Mouse (Mus musculus) ES-Bruce4 (cell line): Measurements from ENCODE around the gene Nacc1. TPM values are rescaled to one million over a fixed set of nuclear protein-coding genes. Genes with fewer than 3 reads are reported as not detected.

ENCODE experiments used
- H3K27ac ChIP-seq: 2 replicates; pipeline ENCODE4 v1.5.1; 2012; ENCODE audit warnings: low read length, inconsistent platforms; ENCODE audit not compliant: insufficient read depth
- H3K27me3 ChIP-seq: 2 replicates; pipeline ENCODE4 v1.6.1; 2012; ENCODE audit warnings: mild to moderate bottlenecking, low read length, inconsistent platforms; ENCODE audit not compliant: control insufficient read depth, poor library complexity, insufficient read depth, severe bottlenecking
- H3K36me3 ChIP-seq: 2 replicates; pipeline ENCODE4 v1.6.1; 2012; ENCODE audit warnings: inconsistent platforms, mild to moderate bottlenecking, low read length, moderate library complexity; ENCODE audit not compliant: control insufficient read depth, poor library complexity, insufficient read depth, severe bottlenecking
- H3K4me1 ChIP-seq: one replicate; pipeline ENCODE4 v1.8.1; 2011; ENCODE audit warnings: low read length; ENCODE audit not compliant: control insufficient read depth, insufficient read depth
- H3K4me3 ChIP-seq: 2 replicates; pipeline ENCODE4 v1.5.1; 2011; ENCODE audit warnings: low read depth, mild to moderate bottlenecking, low read length
- H3K9ac ChIP-seq: 2 replicates; pipeline ENCODE4 v1.6.1; 2012; ENCODE audit warnings: low read depth, mild to moderate bottlenecking, inconsistent platforms; ENCODE audit not compliant: poor library complexity, severe bottlenecking
- H3K9me3 ChIP-seq: replicated peaks from 2 replicates; pipeline ENCODE4 v1.6.1; 2012; ENCODE audit warnings: mild to moderate bottlenecking, low read length, inconsistent platforms; ENCODE audit not compliant: control insufficient read depth, poor library complexity, insufficient read depth, severe bottlenecking
- CTCF ChIP-seq: IDR thresholded peaks from one replicate; pipeline ENCODE4 v1.8.1; 2011; ENCODE audit warnings: low read depth, low read length
- EP300 ChIP-seq: IDR thresholded peaks from 2 replicates; pipeline ENCODE4 v1.6.1; 2011; ENCODE audit warnings: low read depth, low read length; ENCODE audit not compliant: insufficient read depth
- POLR2A ChIP-seq: IDR thresholded peaks from one replicate; pipeline ENCODE4 v1.8.1; 2011; ENCODE audit warnings: low read length; ENCODE audit not compliant: insufficient read depth
- polyA plus RNA-seq: library from polyadenylated mRNA; stranded (reverse); fragments of >200 nt; gene quantifications from 2 replicates; pipeline ENCODE4 v1.2.4, GENCODE M21; 2011; ENCODE audit warnings: low read depth; ENCODE audit not compliant: missing spikeins, insufficient read depth, insufficient read length

Nacc1 gene
- polyA plus RNA-seq, 1 experiment, result 89.7 TPM

GRCm38 (mm10) chr8:84668731-84669485, 18.8 kb downstream of the Nacc1 start:
- TF ChIP-seq POLR2A (no peak), CTCF (no peak), EP300 (no peak)
- Histone ChIP-seq H3K9ac (0 out of 2 replicates have a peak overlapping the region, but pooled peaks have one; percentile 1), H3K9me3 (no peaks in the 10 kb centered on the region), H3K36me3 (peaks cover 28% of the 10 kb centered on the region), H3K27me3 (no peaks in the 10 kb centered on the region), H3K4me1 (peaks cover 4% of the 10 kb centered on the region), H3K4me3 (no peak overlapping the region), H3K27ac (peak overlapping the region; percentile 78)

GRCm38 (mm10) chr8:84668081-84668480, 19.6 kb downstream of the Nacc1 start:
- Histone ChIP-seq H3K36me3 (peaks cover 19% of the 10 kb centered on the region), H3K27me3 (no peaks in the 10 kb centered on the region), H3K27ac (peak overlapping the region; percentile 78), H3K4me1 (peaks cover 4% of the 10 kb centered on the region), H3K4me3 (no peak overlapping the region), H3K9ac (no peak overlapping the region), H3K9me3 (no peaks in the 10 kb centered on the region)
- TF ChIP-seq POLR2A (no peak), CTCF (no peak), EP300 (no peak)

- Histone ChIP-seq H3K4me3 (peak overlapping the region; percentile 97), H3K4me1 (peaks cover 2% of the 10 kb centered on the region), H3K36me3 (peaks cover 18% of the 10 kb centered on the region; the same call in 1 of the 2 replicates), H3K9ac (peak overlapping the region; percentile 94), H3K27ac (peak overlapping the region; percentile 89), H3K9me3 (no peaks in the 10 kb centered on the region), H3K27me3 (no peaks in the 10 kb centered on the region)
- TF ChIP-seq POLR2A, result no peak
- no peak for TF ChIP-seq CTCF
- no peak for TF ChIP-seq EP300
These were observed 22.2 kb downstream of the Nacc1 start for GRCm38 (mm10) chr8:84665385-84665893.

DNA sequence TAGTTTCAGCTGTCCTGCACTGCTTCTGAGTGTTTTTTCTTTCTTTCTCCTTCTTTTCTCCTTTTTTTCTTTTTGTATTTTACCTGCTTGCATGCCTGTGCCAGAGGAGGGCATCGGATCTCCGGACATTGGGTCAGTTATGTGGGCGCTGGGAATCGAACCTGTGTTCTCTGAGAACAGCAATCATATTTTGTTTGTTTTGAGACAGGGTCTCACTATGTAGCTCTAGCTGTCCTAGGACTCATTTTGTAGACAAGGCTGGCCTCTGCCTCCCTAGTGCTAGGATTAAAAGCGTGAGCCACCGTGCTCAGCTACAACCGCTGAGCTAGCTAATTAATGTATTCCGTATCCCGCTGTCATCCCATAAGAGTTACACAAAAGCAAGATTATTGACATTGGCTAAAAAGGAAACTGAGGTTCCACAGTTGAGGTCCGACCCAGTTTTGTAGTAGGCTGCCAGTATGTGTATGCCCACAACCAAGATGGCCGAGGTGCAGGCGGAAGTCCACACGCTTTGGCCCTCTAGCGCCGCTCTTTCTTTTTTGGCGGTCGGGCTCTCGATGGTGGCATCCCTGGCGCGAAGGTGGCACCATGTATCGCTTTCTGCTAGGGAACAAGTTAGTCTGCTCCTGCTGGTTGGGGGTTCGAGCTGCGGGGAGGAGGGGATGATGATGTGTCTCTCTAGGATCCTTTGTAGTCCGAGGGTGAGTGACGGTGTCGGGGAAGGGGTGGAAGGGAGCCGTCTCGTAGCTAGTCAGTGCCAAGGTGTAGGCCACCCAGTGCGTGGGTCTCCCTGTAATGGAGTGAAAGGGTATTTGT, 22.9 kb downstream of the Nacc1 start:
- Histone ChIP-seq H3K9me3 (no peaks in the 10 kb centered on the region), H3K36me3 (peaks cover 14% of the 10 kb centered on the region; the same call in 1 of the 2 replicates), H3K27ac (peak overlapping the region; percentile 98), H3K9ac (peak overlapping the region; percentile 94), H3K4me1 (no peaks in the 10 kb centered on the region), H3K4me3 (peak overlapping the region; percentile 97), H3K27me3 (no peaks in the 10 kb centered on the region)
- TF ChIP-seq CTCF (peak; percentile 1), POLR2A (peak; percentile 51), EP300 (no peak)

DNA sequence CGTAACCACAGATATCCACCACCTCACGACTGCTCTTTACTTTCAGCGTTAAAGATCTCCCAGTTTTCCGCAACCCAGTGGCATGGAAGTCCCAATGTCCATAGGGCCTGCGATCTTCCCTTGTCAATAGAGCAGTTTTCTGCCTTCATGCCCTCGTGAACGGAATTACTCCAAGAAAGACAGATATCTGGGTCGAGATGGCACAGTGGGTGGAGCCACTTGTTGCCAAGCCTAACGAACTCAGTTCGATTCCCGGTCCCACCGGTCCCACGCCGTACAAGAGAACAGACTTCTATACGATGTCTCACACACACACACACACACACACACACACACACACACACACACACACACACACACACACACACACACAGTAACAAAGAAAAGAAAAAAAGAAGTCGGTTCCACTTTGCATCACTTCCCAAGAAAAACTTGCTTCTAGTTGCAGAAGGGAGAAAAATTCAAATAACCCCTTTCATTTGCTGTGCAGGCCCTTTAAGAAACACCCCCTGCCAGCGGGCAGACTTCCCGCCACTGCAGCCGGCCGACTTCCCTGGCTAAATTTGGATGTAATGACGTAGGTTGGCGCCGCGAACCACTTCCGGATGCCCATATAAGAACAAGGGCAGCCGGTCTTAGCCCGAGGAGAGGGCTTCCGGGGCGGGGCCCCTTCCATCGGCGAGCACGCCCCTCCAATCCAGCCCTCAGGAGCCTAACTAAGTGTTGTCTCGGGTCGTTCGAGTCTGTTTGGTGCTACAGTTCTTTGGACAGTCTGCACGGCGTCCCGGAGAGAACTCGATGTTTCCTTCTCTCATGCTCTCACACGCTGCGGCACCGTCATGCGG, 24.0 kb downstream of the Nacc1 start:
- Histone ChIP-seq H3K27me3 (no peaks in the 10 kb centered on the region), H3K4me1 (no peaks in the 10 kb centered on the region), H3K36me3 (peaks cover 12% of the 10 kb centered on the region; the same call in 1 of the 2 replicates), H3K4me3 (peak overlapping the region; percentile 97), H3K27ac (peak overlapping the region; percentile 98), H3K9ac (peak overlapping the region; percentile 94), H3K9me3 (no peaks in the 10 kb centered on the region)
- TF ChIP-seq EP300 (0 out of 2 replicates have a peak, but pooled peaks have one; percentile 25), CTCF (no peak), POLR2A (peak; percentile 98)
